Mouse (Mus musculus) C2C12 (cell line): ENCODE measurements around the gene Phrf1.

Experiments used
- CEBPB ChIP-seq: IDR thresholded peaks from one replicate; pipeline ENCODE4 v1.6.1; 2011; ENCODE audit warnings: low read depth, mild to moderate bottlenecking, control low read depth, moderate library complexity
- CTCF ChIP-seq: IDR thresholded peaks from one replicate; pipeline ENCODE4 v1.5.1; 2011; ENCODE audit not compliant: control insufficient read depth, insufficient read depth, insufficient read length
- FOSL1 ChIP-seq: IDR thresholded peaks from one replicate; pipeline ENCODE4 v1.8.0; 2011; ENCODE audit warnings: mild to moderate bottlenecking, low read length; ENCODE audit not compliant: poor library complexity, insufficient read depth, severe bottlenecking
- MAX ChIP-seq: IDR thresholded peaks from one replicate; pipeline ENCODE4 v1.6.1; 2011; ENCODE audit warnings: mild to moderate bottlenecking, control low read depth
- MYOD1 ChIP-seq: IDR thresholded peaks from one replicate; pipeline ENCODE4 v1.6.1; 2011; ENCODE audit warnings: low read depth; ENCODE audit not compliant: control insufficient read depth, insufficient read length
- MYOG ChIP-seq: IDR thresholded peaks from one replicate; pipeline ENCODE4 v1.6.1; 2011; ENCODE audit not compliant: control insufficient read depth, insufficient read length; ENCODE audit errors: extremely low read depth
- USF1 ChIP-seq: IDR thresholded peaks from one replicate; pipeline ENCODE4 v1.6.1; 2011; ENCODE audit warnings: low read depth, mild to moderate bottlenecking, control low read depth, moderate library complexity

GRCm38 (mm10) chr7:141213605-141214235 is 14.9 kb upstream of the Phrf1 start, which contains the start of gene Lmntd2:
- no peak for TF ChIP-seq MYOD1
- TF ChIP-seq CTCF: no peak
- TF ChIP-seq MAX: no peak
- TF ChIP-seq USF1: no peak
- TF ChIP-seq CEBPB: no peak
- TF ChIP-seq MYOG: no peak
- TF ChIP-seq FOSL1: no peak
